In the genomic region with DNA sequence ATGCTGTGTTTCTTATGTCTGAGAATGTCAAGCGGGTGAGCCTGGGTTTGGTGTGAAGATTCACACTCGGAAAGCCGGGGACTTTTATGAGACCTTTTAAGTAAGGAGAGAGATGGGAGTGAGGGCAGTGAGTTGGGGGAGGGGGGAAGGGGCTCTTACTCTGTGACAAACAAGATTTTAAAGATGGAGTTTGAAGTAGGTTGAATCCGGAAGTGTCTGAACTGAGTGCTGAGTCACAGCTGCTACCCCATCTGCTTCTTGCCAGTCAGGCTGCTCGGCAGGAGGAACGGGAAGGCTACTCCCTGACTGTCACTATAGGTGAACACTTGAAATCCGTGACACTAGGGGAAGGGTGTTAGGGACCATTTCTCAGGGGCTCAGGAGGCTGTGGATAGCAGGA, we compare ENCODE assay signal across 9 mouse cellular contexts. TPM values are rescaled to one million over a fixed set of nuclear protein-coding genes. Genes with fewer than 3 reads are reported as not detected.
DNase-seq lines count a peak whose midpoint lies in the region; ATAC-seq lines count a peak whose summit lies in the region.
"Had no signal": no experiment of that assay in that cellular context is flagged by ENCODE, and none has a peak within 500 bp of the region (broad histone marks: within the 10 kb centered on the region; RNA-seq: fewer than 3 reads in every experiment).

No protein-coding gene starts in this region.

- H3K27me3 ChIP-seq in limb, embryonic 11.5 days (ENCODE audit: control insufficient read depth, insufficient read depth, low read length), result no peaks in the 10 kb centered on the region

- ATAC-seq in frontal cortex, adult (ENCODE audit: low TSS enrichment), result peak; percentile 61
- ATAC-seq in limb, embryonic 11.5 days (ENCODE audit: insufficient number of reproducible peaks, low FRiP score, low TSS enrichment, low read depth), result no peak

- H3K4me2 ChIP-seq in limb, embryonic 11.5 days (ENCODE audit: low read depth, severe bottlenecking), result no peak overlapping the region

- H3K4me1 ChIP-seq in limb, embryonic 11.5 days (ENCODE audit: control insufficient read depth, insufficient read depth, low read length), result 0 out of 2 replicates have a peak, but pooled peaks cover 2% of the 10 kb centered on the region

- no peaks in the 10 kb centered on the region for H3K9me3 ChIP-seq in limb, embryonic 11.5 days (ENCODE audit: control insufficient read depth, low read length)

- WGBS in limb, embryonic 11.5 days, result 15% methylated on average over 7 of the region's 7 CpGs

- DNase-seq in frontal cortex, postnatal 25 days (ENCODE audit: low spot score in 2 of 2), result no peak
- peak; percentile 21 for DNase-seq in forelimb bud, embryonic 11.5 days (ENCODE audit: low read depth, low spot score)
- peak; percentile 35 for DNase-seq in limb, embryonic 11.5 days (ENCODE audit: low spot score)
- DNase-seq in right cerebral cortex, postnatal 14 days, result peak; percentile 35
- no peak for DNase-seq in gastrocnemius, adult 18-20 months (ENCODE audit: low spot score)
- no peak for DNase-seq in heart, adult 11 months
- DNase-seq in heart, postnatal 14 days, result no peak

- no peak overlapping the region for H3K9ac ChIP-seq in limb, embryonic 11.5 days (ENCODE audit: low read length)

- H3K36me3 ChIP-seq in limb, embryonic 11.5 days (ENCODE audit: control insufficient read depth, insufficient read depth, low read length), result no peaks in the 10 kb centered on the region

- H3K27ac ChIP-seq in limb, embryonic 11.5 days (replicated peaks; ENCODE audit: low read depth, low read length), result peak overlapping the region; percentile 26; the same call in 1 of the 2 replicates

- H3K4me3 ChIP-seq in limb, embryonic 11.5 days (ENCODE audit: low read depth, low read length), result no peak overlapping the region

- intact Hi-C loops in heart, postnatal 14 days (cut with DNase I), result no loop called here

RNA-seq across cellular contexts. Expression of a gene that starts 33.7 kb away (rescaled TPM):
- 0.59 and 0.89 TPM in 2 replicates for polyA plus RNA-seq in limb, embryonic 11.5 days (2014; fragmentation: Nextera tagmentation; extraction: Ambion mirVana)
- total RNA-seq in gastrocnemius, adult 18-20 months (2021), result 1 to 10 TPM; 1.8 to 5.0 TPM
- total RNA-seq in heart, postnatal 14 days (2021), result under 1 TPM in 1 of 2 experiments, not detected in 1; 0.10 TPM
- total RNA-seq: neutrophil, adult 5-6 weeks had no signal

Comparison
In these comparisons a context has a peak if more than half of its experiments do, and no peak if none do; other contexts are left out.
1. DNase-seq: peak in forelimb bud, embryonic 11.5 days (single experiment), limb, embryonic 11.5 days (single experiment) and right cerebral cortex, postnatal 14 days (single experiment); none in frontal cortex, postnatal 25 days (0 of 2), gastrocnemius, adult 18-20 months (single experiment), heart, adult 11 months (single experiment) and heart, postnatal 14 days (0 of 2).